Mouse (Mus musculus) megakaryocyte, embryonic 14.5 days (primary cell): Measurements from ENCODE around the gene Tsn. TPM values are rescaled to one million over a fixed set of nuclear protein-coding genes. Genes with fewer than 3 reads are reported as not detected.
A peak's percentile ranks its signal among the peaks of the same experiment; 100 is the strongest.

Experiments
- H3K27me3 ChIP-seq: replicated peaks from 2 replicates; pipeline ENCODE3; 2012; ENCODE audit warnings: inconsistent platforms
- H3K36me3 ChIP-seq: replicated peaks from 2 replicates; pipeline ENCODE3; 2012; ENCODE audit warnings: low read length, inconsistent platforms, mixed read lengths
- H3K4me1 ChIP-seq: 2 replicates; pipeline ENCODE4 v1.6.1; 2012; ENCODE audit warnings: inconsistent platforms
- H3K4me3 ChIP-seq: replicated peaks from 2 replicates; pipeline ENCODE3; 2012; ENCODE audit warnings: moderate library complexity, mild to moderate bottlenecking, inconsistent platforms
- H3K9me3 ChIP-seq: 2 replicates; pipeline ENCODE4 v1.6.1; 2012; ENCODE audit warnings: inconsistent platforms
- FLI1 ChIP-seq: IDR thresholded peaks from 2 replicates; pipeline ENCODE4 v1.6.1; 2012; ENCODE audit warnings: low read length, inconsistent platforms, mixed read lengths
- GATA1 ChIP-seq: IDR thresholded peaks from 3 replicates; pipeline ENCODE4 v1.6.1; 2012; ENCODE audit warnings: mixed read lengths, low read length, inconsistent platforms, borderline replicate concordance
- polyA plus RNA-seq: library from polyadenylated mRNA; stranded (reverse); fragments of >175 nt; gene quantifications from 2 replicates; pipeline ENCODE4 v1.2.3, GENCODE M21; 2012; ENCODE audit warnings: low replicate concordance; ENCODE audit not compliant: insufficient read depth

Gene Tsn
- 2.1 and 3.9 TPM in 2 replicates for polyA plus RNA-seq

GRCm38 (mm10) chr1:118311622-118312326, at the start of gene Tsn:
Gene Tsn (minus strand): TSS chr1:118311739.
- Histone ChIP-seq H3K27me3 (peaks cover 2% of the 10 kb centered on the region), H3K4me3 (peak within 1 kb of the TSS; percentile 94), H3K4me1 (peaks cover 12% of the 10 kb centered on the region), H3K36me3 (peaks cover 17% of the 10 kb centered on the region), H3K9me3 (no peaks in the 10 kb centered on the region)
- TF ChIP-seq FLI1 (no peak), GATA1 (no peak)

- Histone ChIP-seq H3K4me1 (peaks cover 5% of the 10 kb centered on the region), H3K27me3 (no peaks in the 10 kb centered on the region), H3K4me3 (no peak overlapping the region), H3K36me3 (no peaks in the 10 kb centered on the region), H3K9me3 (no peaks in the 10 kb centered on the region)
- TF ChIP-seq FLI1 (no peak), GATA1 (no peak)
Measured at GRCm38 (mm10) chr1:118359071-118359761, 47.7 kb upstream of the Tsn start.

GRCm38 (mm10) chr1:118349922-118350321, 38.4 kb upstream of the Tsn start:
- H3K9me3 ChIP-seq, result peaks cover 16% of the 10 kb centered on the region
- H3K4me3 ChIP-seq, result no peak overlapping the region
- no peaks in the 10 kb centered on the region for H3K4me1 ChIP-seq
- H3K36me3 ChIP-seq, result no peaks in the 10 kb centered on the region
- TF ChIP-seq FLI1, result no peak
- TF ChIP-seq GATA1, result no peak
- peaks cover 2% of the 10 kb centered on the region for H3K27me3 ChIP-seq

GRCm38 (mm10) chr1:118343649-118344435, 32.3 kb upstream of the Tsn start:
- H3K9me3 ChIP-seq, result peaks cover 12% of the 10 kb centered on the region
- peaks cover 4% of the 10 kb centered on the region for H3K27me3 ChIP-seq
- no peaks in the 10 kb centered on the region for H3K4me1 ChIP-seq
- TF ChIP-seq GATA1 (no peak), FLI1 (no peak)
- no peaks in the 10 kb centered on the region for H3K36me3 ChIP-seq
- no peak overlapping the region for H3K4me3 ChIP-seq

GRCm38 (mm10) chr1:118337921-118338320, 26.4 kb upstream of the Tsn start:
- H3K4me1 ChIP-seq, result peaks cover 5% of the 10 kb centered on the region; the same call in 1 of the 2 replicates
- no peaks in the 10 kb centered on the region for H3K9me3 ChIP-seq
- peaks cover 2% of the 10 kb centered on the region for H3K27me3 ChIP-seq
- peaks cover 29% of the 10 kb centered on the region for H3K36me3 ChIP-seq
- no peak overlapping the region for H3K4me3 ChIP-seq
- TF ChIP-seq FLI1 (no peak), GATA1 (no peak)

- TF ChIP-seq GATA1, result no peak
- no peak for TF ChIP-seq FLI1
- Histone ChIP-seq H3K9me3 (no peaks in the 10 kb centered on the region), H3K4me3 (no peak overlapping the region), H3K27me3 (no peaks in the 10 kb centered on the region), H3K36me3 (peaks cover 50% of the 10 kb centered on the region), H3K4me1 (peaks cover 5% of the 10 kb centered on the region; the same call in 1 of the 2 replicates)
Measured at GRCm38 (mm10) chr1:118335847-118336246, 24.3 kb upstream of the Tsn start.

- peaks cover 5% of the 10 kb centered on the region; the same call in 1 of the 2 replicates for H3K4me1 ChIP-seq
- H3K9me3 ChIP-seq, result no peaks in the 10 kb centered on the region
- peaks cover 58% of the 10 kb centered on the region for H3K36me3 ChIP-seq
- no peak for TF ChIP-seq FLI1
- no peak for TF ChIP-seq GATA1
- no peaks in the 10 kb centered on the region for H3K27me3 ChIP-seq
- peak overlapping the region; percentile 57 for H3K4me3 ChIP-seq
Measured at GRCm38 (mm10) chr1:118334749-118335713, 23.5 kb upstream of the Tsn start.

- Histone ChIP-seq H3K36me3 (peaks cover 30% of the 10 kb centered on the region), H3K4me1 (peaks cover 62% of the 10 kb centered on the region), H3K9me3 (no peaks in the 10 kb centered on the region), H3K4me3 (peak within 1 kb of the TSS; percentile 100), H3K27me3 (peaks cover 2% of the 10 kb centered on the region)
- TF ChIP-seq GATA1 (no peak), FLI1 (peak; percentile 66; the same call in 1 of the 2 replicates)
Measured at GRCm38 (mm10) chr1:118321661-118322201, 10.2 kb upstream of the Tsn start, which contains the start of gene Nifk. Gene Nifk (plus strand): TSS chr1:118321839.
